8 mouse cellular contexts compared by ENCODE assay signal in the genomic region with DNA sequence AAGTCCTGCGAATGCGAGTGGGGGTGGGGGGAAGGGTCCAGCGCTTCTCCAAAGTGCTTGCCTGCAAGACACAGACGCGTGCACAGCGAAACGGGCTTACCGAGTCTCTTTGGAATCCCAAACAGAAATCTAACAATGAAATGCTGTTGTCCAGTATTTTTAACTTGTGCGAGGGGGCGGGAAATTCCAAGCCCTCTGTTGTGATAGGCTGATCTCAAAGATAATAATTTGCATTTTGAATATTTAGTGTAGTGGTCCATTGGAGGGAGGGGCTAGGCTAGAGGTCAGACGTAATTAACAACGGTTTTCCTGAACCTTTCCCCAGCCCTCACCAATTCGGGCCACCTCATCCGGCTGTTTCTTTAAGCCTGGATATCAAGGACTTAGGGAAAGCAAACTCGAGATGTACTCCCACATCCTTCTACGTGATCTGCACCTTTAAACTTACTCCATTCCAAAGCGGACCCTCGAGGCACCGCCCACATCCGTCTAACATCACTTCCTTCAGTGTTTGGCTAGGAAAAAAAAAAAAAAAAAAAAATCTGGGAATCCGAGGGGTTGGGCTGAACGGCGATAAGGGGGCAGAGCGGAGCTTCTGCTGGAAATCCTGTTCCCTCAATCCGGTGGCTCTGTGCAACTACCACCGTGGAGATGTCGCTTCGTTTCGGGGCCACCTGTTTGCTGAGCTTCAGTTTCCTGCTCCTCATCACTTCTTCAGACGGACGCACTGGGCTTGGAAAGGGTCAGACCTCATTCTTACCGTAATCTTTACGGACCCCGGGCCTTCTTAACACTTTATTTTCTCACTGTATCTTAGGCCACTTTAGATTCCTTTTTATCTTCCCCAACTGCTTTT. TPM values are rescaled to one million over a fixed set of nuclear protein-coding genes. Genes with fewer than 3 reads are reported as not detected.
A peak's percentile ranks its signal among the peaks of the same experiment; 100 is the strongest.
DNase-seq lines count a peak whose midpoint lies in the region; ATAC-seq and TF ChIP-seq lines count a peak whose summit lies in the region.

Gene Txndc12, plus strand, starts transcription at position 487 of the 856 bp plus-strand sequence.

- H3K9me3 ChIP-seq in MEL (replicated peaks; ENCODE audit: insufficient read depth, low read length) = no peaks in the 10 kb centered on the region
- no peaks in the 10 kb centered on the region for H3K9me3 ChIP-seq in forebrain, embryonic 16.5 days (ENCODE audit: control insufficient read depth, low read length)
- no peaks in the 10 kb centered on the region for H3K9me3 ChIP-seq in lung, embryonic 14.5 days (ENCODE audit: low read depth, low read length)

- peaks cover 0 to 24% of the 10 kb centered on the region in 2 experiments; a peak in 2 of 4 replicates for H3K36me3 ChIP-seq in MEL (ENCODE audit: control insufficient read depth in 1 of 2, insufficient read depth in 2 of 2, low read length in 2 of 2)
- no peaks in the 10 kb centered on the region for H3K36me3 ChIP-seq in forebrain, embryonic 16.5 days (ENCODE audit: control insufficient read depth, insufficient read depth)
- peaks cover 10% of the 10 kb centered on the region; the same call in 1 of the 2 replicates for H3K36me3 ChIP-seq in lung, embryonic 14.5 days (ENCODE audit: insufficient read depth)
- H3K36me3 ChIP-seq in thymus, adult 2 months (ENCODE audit: control insufficient read depth, insufficient read depth, low read length) = no peaks in the 10 kb centered on the region; the same call in 1 of the 2 replicates

- H3K4me1 ChIP-seq in MEL (ENCODE audit: control insufficient read depth in 1 of 2, insufficient read depth in 2 of 2, low read length in 2 of 2) = peaks cover 5 to 9% of the 10 kb centered on the region in 2 experiments
- peaks cover 30% of the 10 kb centered on the region for H3K4me1 ChIP-seq in forebrain, embryonic 16.5 days (replicated peaks; ENCODE audit: control insufficient read depth, insufficient read depth, low read length)
- 0 out of 2 replicates have a peak, but pooled peaks cover 9% of the 10 kb centered on the region for H3K4me1 ChIP-seq in lung, embryonic 14.5 days (ENCODE audit: insufficient read depth)
- peaks cover 10% of the 10 kb centered on the region for H3K4me1 ChIP-seq in olfactory bulb, adult 2 months (ENCODE audit: control insufficient read depth, insufficient read depth, low read length)
- H3K4me1 ChIP-seq in thymus, adult 2 months (replicated peaks; ENCODE audit: control insufficient read depth, insufficient read depth, low read length) = peaks cover 7% of the 10 kb centered on the region

- peak within 1 kb of the TSS; percentile 96 for H3K27ac ChIP-seq in MEL (ENCODE audit: control insufficient read depth, low read depth, low read length)
- H3K27ac ChIP-seq in forebrain, embryonic 16.5 days (ENCODE audit: low read length) = peak within 1 kb of the TSS; percentile 100
- peak within 1 kb of the TSS; percentile 99 for H3K27ac ChIP-seq in layer of hippocampus, adult 2 months
- H3K27ac ChIP-seq in lung, embryonic 14.5 days (ENCODE audit: low read depth) = peak within 1 kb of the TSS; percentile 99
- H3K27ac ChIP-seq in olfactory bulb, adult 2 months (ENCODE audit: insufficient read depth, low read depth, low read length) = peak within 1 kb of the TSS; percentile 99
- H3K27ac ChIP-seq in thymus, adult 2 months (ENCODE audit: control insufficient read depth, insufficient read depth, low read length) = peak within 1 kb of the TSS; percentile 90

- H3K4me2 ChIP-seq in forebrain, embryonic 16.5 days (ENCODE audit: low read length) = peak within 1 kb of the TSS; percentile 60
- peak within 1 kb of the TSS; percentile 79 for H3K4me2 ChIP-seq in lung, embryonic 14.5 days

- no peaks in the 10 kb centered on the region for H3K27me3 ChIP-seq in MEL (ENCODE audit: control insufficient read depth in 1 of 2, insufficient read depth in 2 of 2, low read length in 2 of 2)
- H3K27me3 ChIP-seq in forebrain, embryonic 16.5 days (replicated peaks; ENCODE audit: control insufficient read depth, insufficient read depth, low read length) = no peaks in the 10 kb centered on the region
- H3K27me3 ChIP-seq in lung, embryonic 14.5 days (ENCODE audit: insufficient read depth, low read length) = no peaks in the 10 kb centered on the region
- no peaks in the 10 kb centered on the region for H3K27me3 ChIP-seq in thymus, adult 2 months (ENCODE audit: control insufficient read depth, insufficient read depth, low read length)

- peak; percentile 73 for ATAC-seq in forebrain, embryonic 16.5 days
- ATAC-seq in lung, embryonic 14.5 days (ENCODE audit: insufficient read depth) = peak; percentile 82

- WGBS in forebrain, embryonic 16.5 days = under 1% methylated on average over 34 of the region's 34 CpGs
- under 1% methylated on average over 34 of the region's 34 CpGs for WGBS in lung, embryonic 14.5 days
- under 1% methylated on average over 34 of the region's 34 CpGs for WGBS in olfactory bulb, adult 2 months
- WGBS in thymus, adult 2 months = under 1% methylated on average over 34 of the region's 34 CpGs

- no peak for TF ChIP-seq RAD21 in MEL (IDR thresholded peaks at IDR 0.05; ENCODE audit: low read depth, low read length)

- peaks cover 33% of the 10 kb centered on the region for H3K79me2 ChIP-seq in MEL (ENCODE audit: control insufficient read depth, insufficient read depth, low read length, poor library complexity)

- peak within 1 kb of the TSS; percentile 79 to 89 for H3K4me3 ChIP-seq in MEL (ENCODE audit: control insufficient read depth in 1 of 2, insufficient read depth in 1 of 2, low read depth in 2 of 2, low read length in 2 of 2)
- H3K4me3 ChIP-seq in forebrain, embryonic 16.5 days (replicated peaks; ENCODE audit: low read length) = peak within 1 kb of the TSS; percentile 68
- H3K4me3 ChIP-seq in layer of hippocampus, adult 2 months = peak within 1 kb of the TSS; percentile 93
- H3K4me3 ChIP-seq in lung, embryonic 14.5 days (ENCODE audit: low read depth, low read length) = peak within 1 kb of the TSS; percentile 96
- H3K4me3 ChIP-seq in olfactory bulb, adult 2 months (ENCODE audit: insufficient read depth, low read depth, low read length) = peak within 1 kb of the TSS; percentile 100
- peak within 1 kb of the TSS; percentile 99 for H3K4me3 ChIP-seq in thymus, adult 2 months (ENCODE audit: control insufficient read depth, insufficient read depth, low read length)

- TF ChIP-seq POLR2A in MEL (IDR thresholded peaks at IDR 0.05; ENCODE audit: control insufficient read depth in 1 of 2, insufficient read depth in 1 of 2, low read depth in 1 of 2, low read length in 2 of 2, poor library complexity in 1 of 2) = peak; percentile 63 to 85
- TF ChIP-seq POLR2A in olfactory bulb, adult 2 months (IDR thresholded peaks at IDR 0.05; ENCODE audit: insufficient read depth, low read depth, low read length) = 0 out of 2 replicates have a peak, but pooled peaks have one; percentile 23
- TF ChIP-seq POLR2A in thymus, adult 2 months (IDR thresholded peaks at IDR 0.05; ENCODE audit: control insufficient read depth, extremely low read depth, insufficient read depth, low read length, poor library complexity) = 0 out of 2 replicates have a peak, but pooled peaks have one; percentile 8

- DNase-seq in MEL (ENCODE audit: low read depth, low spot score) = peak; percentile 97
- peak; percentile 82 to 89 for DNase-seq in cerebellum, adult 18-20 months
- peak; percentile 84 to 87 for DNase-seq in heart, postnatal 36 days
- DNase-seq in layer of hippocampus, adult 2 months (ENCODE audit: low spot score in 2 of 2) = peak; percentile 65 to 83
- peak; percentile 96 for DNase-seq in lung, embryonic 14.5 days
- peak; percentile 80 for DNase-seq in thymus, adult 2 months

- no peak for TF ChIP-seq CTCF in MEL (IDR thresholded peaks at IDR 0.05 in 2 of 3, conservative IDR thresholded peaks at IDR 0.05 in 1 of 3; ENCODE audit: control insufficient read depth in 1 of 3, insufficient read depth in 1 of 3, low read depth in 2 of 3, low read length in 3 of 3, poor library complexity in 1 of 3, severe bottlenecking in 1 of 3)
- TF ChIP-seq CTCF in layer of hippocampus, adult 2 months (conservative IDR thresholded peaks at IDR 0.05) = no peak; the same call in 1 of the 2 replicates
- no peak; the same call in 1 of the 2 replicates for TF ChIP-seq CTCF in lung, embryonic 14.5 days (IDR thresholded peaks at IDR 0.05; ENCODE audit: low read depth)
- no peak for TF ChIP-seq CTCF in olfactory bulb, adult 2 months (IDR thresholded peaks at IDR 0.05; ENCODE audit: insufficient read depth, low read depth, low read length)
- no peak for TF ChIP-seq CTCF in thymus, adult 2 months (IDR thresholded peaks at IDR 0.05; ENCODE audit: borderline replicate concordance, control insufficient read depth, extremely low read depth, insufficient read depth, low read length, poor library complexity)

- peak within 1 kb of the TSS; percentile 93 for H3K9ac ChIP-seq in MEL (ENCODE audit: control insufficient read depth, low read depth, low read length, poor library complexity, severe bottlenecking)
- H3K9ac ChIP-seq in forebrain, embryonic 16.5 days (replicated peaks; ENCODE audit: low read depth, low read length) = peak within 1 kb of the TSS; percentile 98
- H3K9ac ChIP-seq in lung, embryonic 14.5 days = peak within 1 kb of the TSS; percentile 97

- intact Hi-C loops in heart, postnatal 36 days (cut with DNase I) = loop anchor here (1.0 kb wide), 1 partner anchor 13 kb away; the partner anchor contains the start of gene Kti12

- TF ChIP-seq EP300 in MEL (IDR thresholded peaks at IDR 0.05; ENCODE audit: low read depth in 1 of 2, low read length in 2 of 2) = peak in 1 of 2 experiments; percentile 28; a peak in 1 of 4 replicates

TF ChIP-seq in MEL, 35 proteins besides CTCF, POLR2A, EP300 and RAD21 (continues in another document):
- TF ChIP-seq CHD2 (IDR thresholded peaks at IDR 0.05; ENCODE audit: low read length) (no peak), NELFE (IDR thresholded peaks at IDR 0.05; ENCODE audit: low read depth, low read length) (peak; percentile 85), ZMIZ1 (IDR thresholded peaks at IDR 0.05; ENCODE audit: low read depth, low read length) (peak; percentile 98), MXI1 (IDR thresholded peaks at IDR 0.05; ENCODE audit: low read depth, low read length) (peak; percentile 60), MEF2A (IDR thresholded peaks at IDR 0.05; ENCODE audit: extremely low read depth, insufficient replicate concordance, low read depth, low read length, poor library complexity, severe bottlenecking) (no peak), ZKSCAN1 (IDR thresholded peaks at IDR 0.05; ENCODE audit: low read depth, low read length) (no peak), SMC3 (IDR thresholded peaks at IDR 0.05; ENCODE audit: low read depth, low read length) (no peak)

RNA-seq across cellular contexts. Expression of gene Txndc12, which starts in this region (rescaled TPM):
- 14.9 and 19.5 TPM in 2 replicates for total RNA-seq in MEL (2012; rRNA removed)
- 100 to 1,000 TPM in 1 of 2 experiments, 10 to 100 TPM in 1; 47.4 to 145 TPM for polyA plus RNA-seq in MEL (2012; ENCODE audit: insufficient read depth in 1 of 2, insufficient read length in 2 of 2, low read depth in 1 of 2, low replicate concordance in 2 of 2, missing spikeins in 1 of 2)
- 81.9 and 90.5 TPM in 2 replicates for polyA plus RNA-seq in forebrain, embryonic 16.5 days (2015; fragmentation: Nextera tagmentation; extraction: Ambion mirVana)
- 10 to 100 TPM; 30.0 to 32.4 TPM for total RNA-seq in heart, postnatal 36 days (2021)
- 10 to 100 TPM; 32.3 to 33.8 TPM for total RNA-seq in layer of hippocampus, adult 2 months (2021)
- polyA plus RNA-seq in lung, embryonic 14.5 days (2014; fragmentation: Nextera tagmentation; extraction: Ambion mirVana) = 129 and 131 TPM in 2 replicates
- not detected in 2 replicates for polyA plus RNA-seq in olfactory bulb, adult 2 months (2012; ENCODE audit: insufficient read depth, insufficient read length, low replicate concordance, missing spikeins)
- polyA plus RNA-seq in thymus, adult 2 months (2012; rRNA removed) = 14.7 and 15.5 TPM in 2 replicates

Comparison
In these comparisons a context has a peak if more than half of its experiments do, and no peak if none do; other contexts are left out.
1. Peak in every context shown above with its lines: DNase-seq, ATAC-seq, H3K4me3 ChIP-seq and H3K27ac ChIP-seq.
2. POLR2A ChIP-seq: peak in every context shown above with its lines; median percentile 74 in MEL; 23 in olfactory bulb, adult 2 months; 8 in thymus, adult 2 months.